Mouse (Mus musculus) myocyte (in vitro differentiated cells): ENCODE measurements around the gene Castor1. TPM values are rescaled to one million over a fixed set of nuclear protein-coding genes. Genes with fewer than 3 reads are reported as not detected.

ENCODE experiments used
- H3K27me3 ChIP-seq: one replicate; pipeline ENCODE4 v1.6.1; 2011; ENCODE audit not compliant: control insufficient read depth, insufficient read depth, insufficient read length
- H3K36me3 ChIP-seq: one replicate; pipeline ENCODE4 v1.6.1; 2011; ENCODE audit not compliant: control insufficient read depth, insufficient read depth
- H3K4me2 ChIP-seq: one replicate; pipeline ENCODE4 v1.6.1; 2011; ENCODE audit warnings: low read depth, control low read depth
- H3K4me3 ChIP-seq: one replicate; pipeline ENCODE4 v1.5.1; 2011; ENCODE audit warnings: mild to moderate bottlenecking, control low read depth, moderate library complexity
- H3K79me2 ChIP-seq: one replicate; pipeline ENCODE4 v1.6.1; 2011; ENCODE audit not compliant: control insufficient read depth, insufficient read depth
- H3ac ChIP-seq: one replicate; pipeline ENCODE4 v1.6.1; 2011; ENCODE audit not compliant: control insufficient read depth, insufficient read length
- CEBPB ChIP-seq: IDR thresholded peaks from 2 replicates; pipeline ENCODE4 v1.6.1; 2011; ENCODE audit warnings: mild to moderate bottlenecking, moderate library complexity; ENCODE audit not compliant: poor library complexity, insufficient read depth, severe bottlenecking
- E2F4 ChIP-seq: IDR thresholded peaks from one replicate; pipeline ENCODE4 v1.6.1; 2011; ENCODE audit warnings: mild to moderate bottlenecking, control low read depth, moderate library complexity; ENCODE audit not compliant: insufficient read depth
- MAX ChIP-seq: IDR thresholded peaks from one replicate; pipeline ENCODE4 v1.6.1; 2011; ENCODE audit warnings: low read depth, mild to moderate bottlenecking, control low read depth
- MYOD1 ChIP-seq, 3 experiments: IDR thresholded peaks; one replicate each; pipeline ENCODE4 v1.6.1; 2011; ENCODE audit warnings: control low read depth in 2 of 3, low read depth in 2 of 3, mild to moderate bottlenecking in 2 of 3, moderate library complexity in 1 of 3; ENCODE audit not compliant: insufficient read length in 2 of 3, control insufficient read depth in 1 of 3
- MYOG ChIP-seq, 3 experiments: IDR thresholded peaks; one replicate each; pipeline ENCODE4 v1.6.1; 2011; ENCODE audit warnings: control low read depth in 2 of 3, low read depth in 2 of 3, mild to moderate bottlenecking in 2 of 3; ENCODE audit not compliant: insufficient read length in 2 of 3, control insufficient read depth in 1 of 3, insufficient read depth in 1 of 3
- POLR2A ChIP-seq: IDR thresholded peaks from one replicate; pipeline ENCODE4 v1.6.1; 2011; ENCODE audit warnings: low read depth, mild to moderate bottlenecking, control low read depth, moderate library complexity; ENCODE audit not compliant: insufficient read length
- POLR2AphosphoS2 ChIP-seq: IDR thresholded peaks from one replicate; pipeline ENCODE4 v1.6.1; 2011; ENCODE audit warnings: low read depth, control low read depth; ENCODE audit not compliant: insufficient read length
- REST ChIP-seq: IDR thresholded peaks from one replicate; pipeline ENCODE4 v1.6.1; 2011; ENCODE audit warnings: mild to moderate bottlenecking, control low read depth, moderate library complexity; ENCODE audit not compliant: insufficient read depth, insufficient read length
- SRF ChIP-seq: IDR thresholded peaks from one replicate; pipeline ENCODE4 v1.6.1; 2011; ENCODE audit warnings: low read depth; ENCODE audit not compliant: control insufficient read depth, insufficient read length
- TCF12 ChIP-seq: IDR thresholded peaks from one replicate; pipeline ENCODE4 v1.6.1; 2011; ENCODE audit warnings: mild to moderate bottlenecking, control low read depth; ENCODE audit not compliant: poor library complexity, insufficient read depth, severe bottlenecking
- TCF3 ChIP-seq: IDR thresholded peaks from one replicate; pipeline ENCODE4 v1.6.1; 2011; ENCODE audit warnings: low read depth, control low read depth; ENCODE audit not compliant: insufficient read length
- USF1 ChIP-seq: IDR thresholded peaks from one replicate; pipeline ENCODE4 v1.6.1; 2011; ENCODE audit warnings: low read depth, mild to moderate bottlenecking, control low read depth, moderate library complexity
- polyA plus RNA-seq: library from polyadenylated mRNA; unstranded; fragments of >200 nt; fragmentation: generic; extraction: Trizol; gene quantifications from one replicate; pipeline ENCODE4 v1.2.1, GENCODE M21; 2012; ENCODE audit warnings: missing spikeins

Gene Castor1
- polyA plus RNA-seq, 1 experiment, result 3.1 TPM

- Histone ChIP-seq H3ac (no peak overlapping the region), H3K79me2 (no peaks in the 10 kb centered on the region), H3K4me3 (no peak overlapping the region), H3K4me2 (no peak overlapping the region), H3K36me3 (no peaks in the 10 kb centered on the region), H3K27me3 (no peaks in the 10 kb centered on the region)
- TF ChIP-seq MYOD1 (IDR thresholded peaks at IDR 0.05; ENCODE audit: control insufficient read depth in 1 of 3, insufficient read length in 2 of 3, low read depth in 2 of 3), result peak in 2 of 3 experiments; percentile 55 to 80
- TF ChIP-seq POLR2A, result no peak
These were observed 13.4 kb downstream of the Castor1 start for GRCm38 (mm10) chr11:4231435-4231834.

- Histone ChIP-seq H3ac (no peak overlapping the region), H3K4me2 (no peak overlapping the region), H3K27me3 (no peaks in the 10 kb centered on the region), H3K36me3 (no peaks in the 10 kb centered on the region), H3K4me3 (no peak overlapping the region), H3K79me2 (no peaks in the 10 kb centered on the region)
- TF ChIP-seq SRF, result no peak
- TF ChIP-seq POLR2AphosphoS2, result no peak
- no peak for TF ChIP-seq REST
These were observed 14.6 kb downstream of the Castor1 start for GRCm38 (mm10) chr11:4232644-4233043.

- Histone ChIP-seq H3K79me2 (no peaks in the 10 kb centered on the region), H3ac (no peak overlapping the region), H3K4me3 (no peak overlapping the region), H3K36me3 (no peaks in the 10 kb centered on the region), H3K27me3 (peaks cover 6% of the 10 kb centered on the region), H3K4me2 (no peak overlapping the region)
- TF ChIP-seq REST, result no peak
- no peak for TF ChIP-seq MAX
- TF ChIP-seq MYOD1 (IDR thresholded peaks at IDR 0.05; ENCODE audit: control insufficient read depth in 1 of 3, insufficient read length in 2 of 3, low read depth in 2 of 3), result no peak
- no peak for TF ChIP-seq SRF
- TF ChIP-seq TCF12, result no peak
- TF ChIP-seq USF1, result no peak
- TF ChIP-seq POLR2A, result no peak
- no peak for TF ChIP-seq POLR2AphosphoS2
- TF ChIP-seq E2F4, result no peak
- no peak for TF ChIP-seq MYOG (IDR thresholded peaks at IDR 0.05; ENCODE audit: control insufficient read depth in 1 of 3, insufficient read depth in 1 of 3, insufficient read length in 2 of 3, low read depth in 2 of 3)
- TF ChIP-seq CEBPB, result no peak
- TF ChIP-seq TCF3, result no peak
These were observed 17.1 kb downstream of the Castor1 start for GRCm38 (mm10) chr11:4235052-4235655.

- Histone ChIP-seq H3K4me2 (no peak within 1 kb of the TSS), H3K4me3 (no peak within 1 kb of the TSS)
- TF ChIP-seq TCF3 (no peak), MAX (no peak), USF1 (no peak), REST (no peak), MYOD1 (IDR thresholded peaks at IDR 0.05; ENCODE audit: control insufficient read depth in 1 of 3, insufficient read length in 2 of 3, low read depth in 2 of 3) (no peak), MYOG (IDR thresholded peaks at IDR 0.05; ENCODE audit: control insufficient read depth in 1 of 3, insufficient read depth in 1 of 3, insufficient read length in 2 of 3, low read depth in 2 of 3) (no peak)
These were observed 17.9 kb downstream of the Castor1 start, which contains the start of gene Osm for GRCm38 (mm10) chr11:4235665-4236545. Gene Osm, plus strand, starts transcription at chr11:4236420.

GRCm38 (mm10) chr11:4236546-4237067 is 18.6 kb downstream of the Castor1 start:
- H3K36me3 ChIP-seq, result no peaks in the 10 kb centered on the region
- H3K79me2 ChIP-seq, result no peaks in the 10 kb centered on the region
- H3ac ChIP-seq, result no peak overlapping the region
- no peak for TF ChIP-seq TCF12
- no peak overlapping the region for H3K4me3 ChIP-seq
- no peak overlapping the region for H3K4me2 ChIP-seq
- H3K27me3 ChIP-seq, result peaks cover 6% of the 10 kb centered on the region

More at GRCm38 (mm10) chr11:4235665-4236545, 17.9 kb downstream of the Castor1 start, which contains the start of gene Osm:
- no peaks in the 10 kb centered on the region for H3K36me3 ChIP-seq
- H3K27me3 ChIP-seq, result peaks cover 6% of the 10 kb centered on the region
- no peak within 1 kb of the TSS for H3ac ChIP-seq
- H3K79me2 ChIP-seq, result no peaks in the 10 kb centered on the region
